Mouse (Mus musculus) ZHBTc4 (cell line): ENCODE data around the gene Palmd.

Experiments used
- DNase-seq: peaks from one replicate; pipeline ENCODE4 v3.0.0-alpha.2; 2011; ENCODE audit warnings: low read depth, low spot score

Gene Palmd

DNA sequence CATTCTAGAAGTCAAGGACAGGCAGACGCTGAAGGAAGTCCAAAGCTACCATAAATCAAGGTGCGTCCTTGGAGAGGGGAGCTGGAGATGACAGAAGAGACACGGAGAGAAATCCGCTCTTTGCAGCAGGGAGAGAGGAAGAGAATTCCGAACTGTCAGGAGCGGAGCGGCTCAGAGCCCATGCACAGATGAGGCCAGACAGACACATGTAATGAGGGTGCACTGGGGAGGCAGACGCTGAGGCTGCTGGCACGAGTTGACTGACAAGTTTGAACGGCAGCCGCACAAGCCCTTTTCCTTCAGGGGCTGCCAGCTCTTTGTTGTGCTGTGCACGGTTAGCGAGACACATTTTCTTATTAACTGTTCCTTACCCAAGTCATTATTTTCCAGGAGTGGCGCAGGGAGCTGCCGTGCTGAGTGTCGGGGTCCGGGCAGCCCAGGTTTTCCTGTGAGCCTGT lies at the start of gene Palmd:
TSS of gene Palmd (minus strand) at position 448 of the 458 bp plus-strand sequence.
- DNase-seq, result peak; percentile 55

DNA sequence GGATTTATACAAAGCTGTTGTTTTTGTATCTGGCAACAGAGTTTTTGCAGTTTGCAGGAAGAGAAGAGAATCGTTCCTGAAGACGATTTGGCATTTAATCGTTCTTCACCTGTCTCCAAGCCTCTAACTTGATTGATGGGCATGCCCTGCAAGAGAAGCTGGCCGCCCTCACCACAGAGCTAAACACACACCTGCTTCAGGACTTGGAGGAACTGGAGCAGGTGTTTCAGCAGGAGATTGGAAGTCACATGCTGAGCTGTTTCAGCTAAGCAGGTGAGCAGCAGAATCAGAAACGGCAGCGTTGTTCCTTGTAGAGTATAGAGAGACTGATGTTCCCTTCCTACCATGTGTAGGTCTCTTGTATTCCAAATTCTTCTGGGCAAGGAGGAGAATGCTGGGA lies 41.4 kb upstream of the Palmd start:
- no peak for DNase-seq

DNA sequence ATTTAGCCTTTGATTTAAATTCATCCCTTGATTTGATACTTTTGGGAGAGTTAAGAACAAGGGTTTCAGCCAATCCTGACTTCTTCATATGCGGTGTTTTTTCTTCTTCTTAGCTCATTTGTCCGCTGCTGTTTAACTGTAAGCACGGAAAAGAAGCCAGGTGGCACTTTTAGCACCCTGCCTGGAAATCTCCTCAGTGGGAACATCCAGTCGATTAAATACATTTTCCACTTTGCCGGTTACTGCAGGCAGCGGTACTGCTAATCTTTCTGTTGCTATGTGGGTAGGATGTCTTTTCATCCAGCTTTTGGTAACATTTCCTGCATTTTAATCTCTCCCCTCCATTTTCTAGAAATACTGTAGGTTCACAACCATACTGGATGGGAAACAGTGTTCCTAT lies 38.6 kb upstream of the Palmd start:
- DNase-seq, result no peak

DNA sequence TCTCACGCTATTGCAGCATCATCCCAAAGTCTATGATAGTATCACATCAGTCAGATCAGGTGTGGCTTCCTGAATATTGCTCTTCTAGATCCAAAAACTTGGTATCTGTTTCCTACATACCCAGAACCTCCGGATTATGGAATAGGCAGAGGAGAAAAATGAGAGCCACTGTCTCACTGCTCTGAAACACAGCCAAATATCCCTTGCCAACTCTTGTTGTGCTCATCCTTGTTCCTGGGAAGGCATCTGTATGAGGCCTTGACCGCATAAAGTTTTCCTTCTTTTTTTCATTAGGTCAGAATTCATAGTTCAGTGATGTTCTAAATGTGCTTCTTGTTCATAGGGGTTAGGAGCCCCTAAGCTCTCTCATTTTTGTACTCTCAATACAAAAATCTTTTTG lies 37.8 kb upstream of the Palmd start:
- DNase-seq, result no peak

DNA sequence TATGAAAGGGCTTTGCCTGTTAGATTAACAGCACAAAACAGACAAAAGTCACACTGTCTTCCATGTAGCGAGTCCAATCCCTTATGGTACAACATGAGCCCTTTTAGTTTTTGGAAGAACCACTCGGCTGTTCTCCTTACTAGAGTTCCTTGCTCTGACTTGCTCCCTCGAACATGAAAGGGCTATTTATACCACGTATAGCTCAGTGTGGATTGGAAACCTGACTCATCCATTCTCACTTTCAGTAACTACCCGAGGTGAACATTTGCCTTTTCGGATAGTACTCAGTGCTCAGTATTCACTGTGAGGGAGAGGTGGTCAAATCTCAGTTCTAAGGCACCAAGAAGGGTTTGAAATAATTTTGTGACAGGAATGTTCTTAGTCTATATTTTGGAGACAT lies 34.6 kb upstream of the Palmd start:
- no peak for DNase-seq

DNA sequence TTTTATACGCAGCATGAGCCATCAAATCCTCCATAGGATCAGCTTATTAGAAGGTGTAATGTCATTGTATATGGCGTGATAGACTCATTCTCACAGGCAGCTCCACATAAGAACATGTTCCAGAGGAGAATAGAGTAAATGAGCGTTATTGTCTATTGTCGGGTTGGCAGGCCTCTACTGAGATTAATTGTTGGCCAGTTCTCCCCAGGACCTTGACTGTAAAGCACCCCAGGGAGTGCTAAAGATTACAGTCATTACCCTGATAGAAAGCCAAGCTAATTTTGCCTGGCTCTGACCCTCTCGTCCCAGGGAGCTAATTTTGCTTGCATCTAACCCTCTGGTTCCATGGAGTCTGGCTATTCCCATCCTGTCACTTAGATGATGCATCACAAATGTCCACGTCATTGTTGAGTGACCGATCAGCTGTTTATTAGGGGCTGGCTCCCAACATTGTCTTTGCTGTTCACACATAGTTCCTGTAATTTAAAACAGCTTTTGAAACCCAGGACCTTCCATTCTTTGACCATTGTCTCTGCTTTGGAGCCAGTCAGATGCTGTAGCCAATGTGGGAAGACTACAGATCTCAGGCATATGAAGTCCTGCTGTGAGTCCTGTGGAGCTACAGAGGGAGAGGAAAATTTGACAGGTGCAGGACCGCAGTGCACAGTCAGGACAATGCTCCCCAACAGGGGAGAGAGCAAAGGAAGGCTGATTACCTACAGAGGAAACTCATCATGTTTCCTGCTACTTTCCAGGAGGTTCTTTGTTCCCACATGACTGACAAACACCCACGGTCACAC lies 33.1 kb upstream of the Palmd start:
- DNase-seq, result no peak

DNA sequence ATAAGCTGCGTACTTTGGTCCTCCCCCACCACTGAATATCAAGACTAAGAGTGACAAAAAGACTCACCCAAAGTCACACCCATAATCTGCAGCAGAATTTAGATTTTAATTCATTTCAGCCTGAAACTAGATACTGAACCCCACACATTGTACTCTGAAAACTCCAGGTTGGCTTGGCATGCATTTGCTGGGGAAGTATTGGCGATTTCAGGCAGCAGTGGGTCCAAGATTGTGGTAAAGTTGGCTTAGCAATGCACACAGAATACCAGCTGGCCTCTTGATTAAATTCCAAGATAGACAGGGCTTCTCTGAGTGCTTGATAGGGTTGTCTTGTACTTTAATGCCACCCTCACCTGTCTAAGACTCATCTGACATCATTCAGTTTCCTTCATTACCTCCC lies 24.2 kb upstream of the Palmd start:
- DNase-seq, result no peak

DNA sequence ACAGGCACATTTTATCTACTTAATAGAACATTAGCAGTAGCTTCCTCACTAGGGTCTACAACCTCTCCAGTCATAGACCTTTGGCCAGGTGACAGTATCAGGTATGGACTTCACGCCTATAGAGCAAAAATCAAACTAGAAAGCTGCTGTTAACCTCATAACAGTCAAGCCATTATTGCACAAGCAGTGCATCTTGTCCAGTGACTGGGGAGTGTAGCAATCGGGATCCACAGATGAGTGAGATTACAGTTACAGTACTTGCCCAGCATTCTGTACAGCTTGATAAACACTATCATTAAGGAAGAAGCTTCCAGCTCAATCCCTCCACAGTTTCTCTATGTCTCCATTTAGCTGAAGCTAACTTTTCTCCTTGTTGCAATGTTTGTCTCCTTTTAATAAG lies 22.4 kb upstream of the Palmd start:
- DNase-seq, result no peak

DNA sequence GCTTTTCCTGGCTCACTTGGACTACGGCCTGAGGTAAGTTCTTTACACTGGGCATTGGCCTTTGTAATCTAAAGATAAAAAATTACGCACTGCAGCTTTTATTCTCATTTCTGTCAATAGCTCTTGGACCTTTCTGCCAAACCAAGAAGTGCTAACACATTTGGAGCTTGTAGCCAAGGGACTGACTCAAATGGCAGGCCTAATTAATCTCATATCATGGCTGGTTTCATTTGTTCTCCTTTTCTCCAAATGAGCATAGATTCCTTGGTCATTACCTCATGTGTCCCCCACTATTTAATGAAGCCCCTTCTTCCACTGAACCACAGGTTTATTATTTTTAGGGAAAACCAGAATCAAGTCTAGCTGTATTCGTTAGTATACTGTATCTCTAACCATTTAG lies 19.4 kb upstream of the Palmd start:
- no peak for DNase-seq

DNA sequence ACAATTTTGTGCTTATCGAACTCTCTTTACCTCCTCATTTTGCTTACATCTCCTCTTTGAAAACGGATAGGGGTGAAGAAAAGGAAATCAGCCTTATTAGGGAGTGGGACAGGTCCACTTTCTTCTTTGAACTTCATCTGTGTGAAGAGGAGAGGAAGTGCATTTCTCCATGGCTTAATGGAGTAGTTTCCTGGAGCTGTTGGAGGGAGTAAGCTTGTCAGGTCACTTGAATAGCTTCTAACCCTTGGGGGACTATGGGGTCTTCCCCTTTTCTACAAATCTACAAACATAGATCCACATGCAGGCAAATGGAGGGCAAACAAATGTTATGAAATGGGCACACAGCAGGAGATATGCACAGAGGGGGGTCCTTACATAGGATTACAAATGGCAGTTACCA lies 17.7 kb upstream of the Palmd start:
- DNase-seq, result no peak

DNA sequence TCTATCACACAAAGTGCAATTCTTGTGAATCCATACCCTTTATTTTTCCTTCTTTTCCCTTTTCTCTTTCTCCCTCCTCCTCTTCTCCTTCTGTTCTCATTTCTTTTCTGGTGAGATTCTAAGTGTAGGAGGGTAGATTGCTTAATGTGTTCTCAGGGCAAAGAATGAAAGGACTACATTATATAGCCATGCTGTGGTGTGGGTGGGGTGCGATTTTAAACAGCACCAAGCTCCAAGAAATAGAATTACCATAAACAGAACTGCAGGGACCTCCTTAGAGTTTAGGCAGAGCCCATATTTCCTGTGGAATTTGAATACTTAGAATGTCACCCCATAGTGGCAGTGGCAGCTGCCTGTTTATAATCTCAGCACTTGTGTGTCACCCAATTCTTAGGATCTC lies 17.0 kb upstream of the Palmd start:
- no peak for DNase-seq

DNA sequence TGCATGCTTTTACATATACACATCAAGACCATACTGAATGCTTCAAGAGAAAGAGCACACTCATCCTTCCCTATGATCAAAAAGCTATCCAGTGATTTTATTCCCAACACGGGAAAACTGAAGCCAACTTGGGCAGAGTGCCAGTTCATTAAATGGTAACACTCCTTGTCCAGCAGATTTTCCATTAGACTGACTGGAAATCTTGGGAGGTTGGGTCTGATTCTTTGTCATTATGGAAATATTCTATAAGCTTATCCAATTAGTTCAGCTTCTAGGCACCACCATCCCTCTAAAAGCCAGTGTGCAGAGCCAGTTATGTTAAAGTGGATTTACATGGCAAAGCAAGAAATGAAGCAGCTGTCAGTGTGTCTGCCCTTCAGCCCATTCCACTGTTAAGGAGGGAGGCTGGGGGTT lies 16.3 kb upstream of the Palmd start:
- no peak for DNase-seq

DNA sequence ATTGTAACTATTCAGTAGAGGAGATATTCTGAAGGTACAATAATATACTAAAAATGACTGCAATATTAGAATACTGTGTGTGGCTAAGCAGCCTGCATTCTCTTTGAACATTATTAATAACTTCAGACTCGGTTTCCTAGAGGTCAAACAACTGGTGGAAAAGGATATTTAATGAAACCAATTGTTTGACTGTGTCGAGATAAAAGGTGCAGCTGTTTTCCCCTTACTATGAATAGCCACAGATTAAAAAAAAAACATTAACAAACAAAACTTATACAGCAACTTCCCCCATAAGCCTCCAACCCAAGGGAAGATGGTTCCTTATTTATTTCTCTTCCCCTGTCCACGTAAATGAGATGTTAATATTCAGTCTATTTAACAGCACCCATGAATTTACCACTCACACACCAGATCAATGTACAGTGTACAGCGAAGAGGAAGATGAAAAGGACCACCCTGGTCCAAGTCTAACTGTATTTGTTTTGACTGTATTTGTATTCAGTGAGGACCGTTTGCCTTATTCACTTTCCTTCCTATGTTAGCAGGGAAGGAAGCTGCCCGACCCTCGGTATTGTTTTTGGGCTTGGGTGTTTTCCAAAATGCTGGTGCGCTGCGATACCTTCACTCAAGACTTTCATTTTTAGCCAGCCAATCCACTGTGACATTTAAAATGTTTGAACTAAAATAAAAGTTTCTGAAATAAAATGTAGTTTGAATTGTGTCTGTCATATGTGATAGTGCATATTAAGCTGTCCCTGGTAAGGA lies 13.2 kb upstream of the Palmd start:
- no peak for DNase-seq

DNA sequence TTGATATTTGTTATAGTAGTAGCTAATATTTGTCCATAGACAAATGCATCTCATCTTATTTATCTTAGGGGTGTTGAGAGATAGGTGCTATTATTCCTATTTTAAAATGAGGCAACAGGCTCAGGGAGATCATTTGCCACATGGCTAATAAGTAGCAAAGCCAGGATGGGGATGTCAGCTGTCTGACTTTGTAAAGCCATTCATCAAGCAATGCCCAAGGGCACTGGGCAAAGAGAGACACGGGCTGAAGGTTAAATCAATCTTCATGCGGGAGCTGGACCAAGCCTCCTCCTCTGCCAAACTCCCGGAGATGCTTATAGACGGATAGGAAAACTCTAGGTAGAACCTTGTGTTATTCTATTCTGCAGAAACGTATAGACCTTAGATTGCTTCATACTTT lies 999 bp upstream of the Palmd start:
- DNase-seq, result no peak

DNA sequence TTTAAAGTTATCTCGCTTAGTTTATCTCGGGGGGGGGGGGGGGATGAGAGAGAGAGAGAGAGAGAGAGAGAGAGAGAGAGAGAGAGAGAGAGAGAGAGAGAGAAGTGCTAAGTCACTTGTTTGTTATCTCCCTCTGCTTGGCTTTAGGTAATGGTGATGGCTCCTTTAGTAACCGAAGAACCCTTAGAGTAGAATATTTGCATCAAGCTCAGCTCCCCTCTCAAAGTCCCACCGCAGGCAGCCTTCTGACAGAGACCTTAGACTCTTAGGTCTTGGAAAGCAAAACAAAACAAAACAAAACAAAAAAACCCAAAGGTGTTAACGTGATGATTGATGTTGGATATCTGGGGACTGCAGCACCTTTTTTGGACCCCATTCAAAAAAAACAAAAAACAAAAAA lies 216 bp upstream of the Palmd start:
- peak; percentile 7 for DNase-seq

DNA sequence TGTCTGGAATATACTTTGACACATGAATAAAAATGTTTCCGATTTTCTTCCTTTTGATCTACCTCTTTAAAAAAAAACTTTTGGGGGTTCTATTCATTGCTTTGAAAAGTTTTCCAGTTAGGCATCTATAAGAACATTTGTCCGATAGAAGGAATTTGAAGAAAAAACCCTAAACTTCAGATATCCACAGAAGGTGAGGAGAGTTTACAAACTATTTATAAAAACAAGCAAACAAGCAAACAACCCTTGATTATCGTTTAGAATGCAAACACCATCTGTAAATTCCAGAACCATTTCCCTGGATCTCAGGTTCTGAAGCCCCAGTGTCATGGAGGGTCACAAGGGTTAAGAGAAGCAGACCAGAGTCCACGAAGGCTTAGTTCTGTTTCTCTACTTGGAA lies 820 bp downstream of the Palmd start, which contains the start of gene 4930455H04Rik:
TSS of gene 4930455H04Rik (plus strand) at position 301 of the 400 bp plus-strand sequence.
- DNase-seq, result no peak

DNA sequence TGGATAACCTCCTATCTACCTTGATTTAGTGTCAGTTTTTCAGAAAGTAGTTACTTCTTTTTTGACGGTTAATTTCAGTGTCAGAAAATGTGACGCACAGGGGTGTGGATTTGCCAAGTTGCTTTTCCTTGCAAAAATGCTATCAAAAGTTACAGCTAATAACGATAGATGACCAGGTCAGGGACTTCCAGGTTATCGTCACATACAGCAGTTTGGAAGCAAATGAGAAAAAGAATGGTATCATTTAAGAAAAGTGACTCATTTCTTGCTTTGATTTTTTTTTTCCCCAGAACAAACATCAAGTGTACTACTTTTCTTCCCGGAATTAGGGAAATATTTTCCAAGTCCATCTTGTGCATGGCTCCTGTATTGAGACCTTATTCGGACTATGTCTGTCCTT lies 1.4 kb downstream of the Palmd start:
- no peak for DNase-seq

DNA sequence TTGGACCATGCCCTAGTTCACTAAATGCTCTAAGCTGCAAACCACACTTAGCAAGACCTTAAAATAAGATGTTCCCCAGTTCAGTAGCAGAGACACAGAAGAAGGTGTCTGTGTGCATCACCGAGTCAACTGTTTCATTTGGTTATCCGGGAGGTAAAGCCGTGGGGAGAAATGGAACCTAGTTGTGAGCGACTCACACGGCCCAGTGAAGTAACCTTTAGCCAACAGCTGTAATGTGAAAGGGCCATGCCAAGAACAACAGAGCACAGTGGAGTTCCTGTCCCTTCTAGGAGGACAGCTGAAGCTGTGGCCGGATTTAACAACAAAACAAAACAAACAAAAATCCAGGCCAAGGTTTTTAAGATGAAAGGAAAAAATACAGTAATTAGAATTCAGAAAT lies 2.0 kb downstream of the Palmd start:
- no peak for DNase-seq

DNA sequence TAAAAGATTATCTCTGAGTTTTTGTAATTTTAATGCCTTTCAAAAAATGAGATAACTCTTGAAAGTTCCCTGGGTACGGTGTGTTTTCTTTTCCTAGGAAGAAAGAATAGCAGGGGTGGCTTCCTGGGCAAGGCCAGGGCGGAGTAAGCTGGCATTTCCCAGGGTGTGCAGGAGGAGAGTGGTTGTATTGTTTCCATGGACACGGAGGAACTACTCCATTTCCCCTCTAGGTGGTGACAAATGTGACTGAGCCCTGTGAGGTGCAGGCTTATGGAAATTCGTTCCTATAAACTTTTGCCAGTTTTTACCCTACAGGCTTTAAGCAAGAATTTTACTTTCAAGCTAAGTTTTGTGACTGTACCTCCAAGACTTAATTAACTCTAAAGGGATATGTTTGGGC lies 2.6 kb downstream of the Palmd start:
- peak; percentile 68 for DNase-seq

DNA sequence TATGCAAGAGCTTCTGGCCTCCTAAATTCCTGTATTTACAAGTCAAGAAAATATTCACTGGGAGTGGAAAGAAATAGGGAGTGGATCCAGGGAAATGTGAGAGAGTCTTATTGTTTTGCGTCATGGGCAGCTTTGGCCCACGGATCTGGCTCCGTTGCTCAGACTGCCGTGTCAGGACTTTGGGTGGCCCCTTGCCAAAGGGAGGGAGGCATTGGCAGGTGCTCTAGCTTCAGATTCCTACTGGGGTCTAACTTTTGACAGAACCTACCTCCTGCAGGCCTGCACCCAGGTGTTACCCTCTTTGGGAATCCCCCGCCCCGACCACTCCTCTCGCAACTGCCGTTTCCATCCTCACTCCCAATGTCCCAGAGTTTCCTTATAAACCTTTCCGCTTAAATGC lies 4.4 kb downstream of the Palmd start:
- no peak for DNase-seq

DNA sequence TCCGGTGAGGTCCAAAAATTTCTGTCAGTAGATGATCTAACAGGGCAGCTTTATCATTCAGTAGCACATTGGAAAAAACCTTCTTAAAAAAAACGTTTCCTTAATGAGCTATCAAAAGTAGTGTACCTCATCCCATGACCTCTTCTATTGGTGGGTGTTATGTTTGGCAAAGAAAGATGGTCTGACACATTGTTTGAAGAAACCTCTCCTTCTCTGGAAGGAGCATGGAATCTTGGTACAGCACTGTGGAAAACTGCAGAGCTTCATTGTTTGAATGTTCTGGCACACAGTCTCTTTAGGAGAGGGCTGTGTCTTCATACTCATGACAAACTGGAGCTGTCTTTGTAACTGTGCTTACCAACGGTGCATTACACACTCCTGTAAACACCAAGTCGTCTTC lies 5.6 kb downstream of the Palmd start:
- DNase-seq, result no peak

DNA sequence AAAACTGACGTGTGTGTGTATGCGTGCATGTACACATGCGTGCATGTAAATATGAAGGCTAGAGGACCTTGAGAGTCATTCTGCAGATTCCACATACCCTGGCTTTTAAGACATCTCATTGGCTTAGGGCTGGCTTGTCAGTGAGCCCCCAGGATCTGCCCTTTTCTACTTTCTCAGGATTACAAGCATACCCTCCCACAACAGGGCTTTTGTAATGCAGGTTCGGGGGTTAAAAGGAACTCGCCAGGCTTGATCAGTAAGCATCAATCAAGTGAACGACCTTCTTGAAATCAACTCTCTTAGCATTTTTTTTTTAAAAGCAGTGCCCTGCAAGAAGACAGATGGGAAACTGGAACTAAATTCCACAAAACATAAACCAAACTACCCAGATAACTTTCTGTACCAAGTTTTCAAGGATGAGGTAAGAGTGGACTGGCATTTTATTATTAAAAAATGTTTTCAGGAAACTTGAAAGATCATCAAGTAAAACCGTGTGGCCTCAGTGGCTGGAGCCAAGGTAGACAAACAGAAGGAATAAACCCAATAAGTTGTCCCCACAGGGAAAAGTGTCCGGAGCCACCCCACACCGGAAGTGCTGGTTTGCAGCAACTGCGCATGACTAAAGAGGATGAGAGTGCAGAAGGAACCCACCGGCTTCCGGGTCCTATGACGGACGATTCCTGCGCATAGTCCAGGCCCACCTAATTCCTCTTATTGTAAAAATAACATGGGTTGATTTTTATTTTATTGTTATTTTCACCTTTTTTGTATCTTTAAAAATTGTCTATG lies 7.2 kb downstream of the Palmd start:
- DNase-seq, result peak; percentile 62
